Mouse (Mus musculus): Measurements from ENCODE around the gene Sox11. TPM values are rescaled to one million over a fixed set of nuclear protein-coding genes. Genes with fewer than 3 reads are reported as not detected.

Sox11 gene
- polyA plus RNA-seq, 1 experiment from 2014 or later: 52.6 TPM

DNA sequence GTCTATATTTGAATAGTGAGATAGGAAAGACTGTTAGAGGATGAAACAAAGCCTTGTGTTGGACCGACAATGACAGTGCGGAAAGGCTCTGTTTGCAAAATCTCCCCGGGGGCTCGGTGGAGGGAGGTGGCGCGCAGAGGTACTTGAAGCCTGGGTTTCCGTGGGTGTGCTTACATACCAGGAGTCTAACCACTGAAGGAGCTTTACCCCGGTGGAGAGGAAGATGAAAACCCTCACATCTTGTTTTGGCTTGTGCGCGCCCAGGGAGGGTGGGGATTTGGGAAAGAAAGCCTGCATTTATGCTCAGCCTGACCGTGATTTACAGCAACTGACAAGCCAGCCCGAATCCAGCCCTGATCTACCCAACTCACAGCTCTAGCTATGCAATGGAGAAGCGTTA is 31.7 kb downstream of the Sox11 start:
- no peak for TF ChIP-seq CTCF (IDR thresholded peaks at IDR 0.05; ENCODE audit: low read depth)
- Histone ChIP-seq H3K4me2 (peak overlapping the region; percentile 18; the same call in 1 of the 2 replicates), H3K4me3 (ENCODE audit: low read depth, low read length) (no peak overlapping the region), H3K27me3 (ENCODE audit: insufficient read depth, low read length) (no peaks in the 10 kb centered on the region), H3K4me1 (ENCODE audit: insufficient read depth) (peaks cover 13% of the 10 kb centered on the region), H3K9ac (no peak overlapping the region), H3K9me3 (ENCODE audit: low read depth, low read length) (no peaks in the 10 kb centered on the region), H3K27ac (ENCODE audit: low read depth) (0 out of 2 replicates have a peak overlapping the region, but pooled peaks have one; percentile 32), H3K36me3 (ENCODE audit: insufficient read depth) (no peaks in the 10 kb centered on the region)
- 46% methylated on average over 13 of the region's 13 CpGs for WGBS
- ATAC-seq (ENCODE audit: insufficient read depth) (peak; percentile 44; the same call in 1 of the 2 replicates), DNase-seq (peak; percentile 36)

DNA sequence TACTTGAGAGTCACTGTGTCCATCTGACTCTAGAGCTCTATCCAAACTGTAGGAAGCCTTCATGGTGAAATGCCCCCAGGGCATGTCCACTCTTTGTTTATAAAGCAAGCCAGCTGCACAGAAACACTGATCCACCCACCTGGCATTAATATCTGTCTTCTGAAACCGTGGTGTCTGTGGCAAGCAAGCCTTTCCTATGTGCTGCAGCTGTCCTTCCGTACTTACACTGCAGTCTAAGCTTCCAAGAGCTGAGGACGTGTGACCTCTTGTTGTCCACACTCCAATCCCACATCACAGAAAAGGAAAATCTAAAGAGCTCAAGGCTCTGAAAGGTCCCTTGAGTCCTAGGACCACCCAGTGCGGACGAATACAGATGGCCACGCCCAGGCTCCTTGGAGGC is 32.4 kb downstream of the Sox11 start:
- H3K27me3 ChIP-seq (ENCODE audit: insufficient read depth, low read length): no peaks in the 10 kb centered on the region
- 62% methylated on average over 6 of the region's 6 CpGs for whole genome bisulfite sequencing
- DNase-seq (no peak), ATAC-seq (ENCODE audit: insufficient read depth) (no peak)
- TF ChIP-seq CTCF (IDR thresholded peaks at IDR 0.05; ENCODE audit: low read depth): no peak
- H3K9ac ChIP-seq: no peak overlapping the region
- H3K27ac ChIP-seq (ENCODE audit: low read depth): no peak overlapping the region
- no peaks in the 10 kb centered on the region for H3K9me3 ChIP-seq (ENCODE audit: low read depth, low read length)
- H3K4me2 ChIP-seq: no peak overlapping the region
- H3K4me3 ChIP-seq (ENCODE audit: low read depth, low read length): no peak overlapping the region
- H3K36me3 ChIP-seq (ENCODE audit: insufficient read depth): no peaks in the 10 kb centered on the region
- H3K4me1 ChIP-seq (ENCODE audit: insufficient read depth): peaks cover 13% of the 10 kb centered on the region

DNA sequence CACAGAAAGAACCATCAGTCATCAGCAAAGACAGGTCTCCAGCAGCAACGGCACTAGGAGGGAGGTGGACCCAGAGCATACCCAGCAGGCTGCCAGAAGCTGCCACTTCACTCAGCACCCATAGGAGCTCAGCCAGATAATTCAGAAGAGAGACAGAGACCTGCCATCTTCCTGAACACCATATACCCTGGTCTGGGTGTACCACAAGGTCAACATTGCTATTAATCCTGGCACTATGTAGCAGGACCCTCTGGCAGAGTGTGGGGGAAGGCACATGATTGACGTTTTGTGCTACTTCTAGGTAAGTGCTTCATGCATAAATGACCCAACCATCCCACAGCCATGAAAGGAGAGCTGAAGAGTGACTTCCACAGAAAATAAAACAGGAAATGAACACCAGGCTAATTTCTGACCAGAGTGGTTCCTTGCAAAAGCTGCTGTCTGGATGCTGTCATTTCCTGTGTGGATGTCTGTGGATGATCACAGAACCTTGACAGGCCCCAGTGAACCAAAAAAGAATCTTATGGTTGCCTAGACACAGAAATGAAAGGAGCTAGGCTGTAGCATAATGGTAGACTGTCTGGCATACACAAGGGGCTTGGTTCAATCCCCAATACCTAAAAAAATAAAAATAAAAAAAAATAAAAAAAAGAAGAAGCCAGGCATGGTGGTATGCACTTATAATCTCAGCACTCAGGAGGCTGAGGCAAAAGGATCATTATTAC is 37.5 kb downstream of the Sox11 start:
- no peaks in the 10 kb centered on the region for H3K9me3 ChIP-seq (ENCODE audit: low read depth, low read length)
- no peak for ATAC-seq (ENCODE audit: insufficient read depth)

DNA sequence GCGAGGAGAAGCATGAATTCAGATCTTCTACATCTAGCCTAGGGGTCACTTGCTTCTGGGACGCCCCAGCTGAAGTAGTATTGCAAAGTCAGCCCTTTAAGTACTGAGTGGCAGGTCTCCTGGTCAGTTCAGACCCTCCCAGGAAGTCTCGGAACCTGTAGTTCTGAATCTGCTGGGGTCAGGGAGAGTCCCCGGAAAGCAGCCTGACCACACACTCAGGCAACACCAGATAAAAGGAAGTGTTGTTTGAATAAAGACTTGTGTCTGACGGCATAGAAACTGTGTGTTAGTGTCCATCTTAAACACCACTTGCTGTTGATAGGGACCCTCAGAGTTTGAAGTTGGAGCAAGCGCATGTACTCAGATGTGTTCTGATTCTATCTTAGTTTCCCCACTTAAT is 39.2 kb downstream of the Sox11 start:
- H3K27ac ChIP-seq (ENCODE audit: low read depth): no peak overlapping the region
- no peak overlapping the region for H3K4me3 ChIP-seq (ENCODE audit: low read depth, low read length)
- peaks cover 4% of the 10 kb centered on the region; the same call in 1 of the 2 replicates for H3K4me1 ChIP-seq (ENCODE audit: insufficient read depth)
- TF ChIP-seq CTCF (IDR thresholded peaks at IDR 0.05; ENCODE audit: low read depth): no peak
- H3K36me3 ChIP-seq (ENCODE audit: insufficient read depth): no peaks in the 10 kb centered on the region
- H3K9ac ChIP-seq: no peak overlapping the region
- peak; percentile 74 for ATAC-seq (ENCODE audit: insufficient read depth)
- H3K9me3 ChIP-seq (ENCODE audit: low read depth, low read length): no peaks in the 10 kb centered on the region
- no peak overlapping the region for H3K4me2 ChIP-seq
- peak; percentile 72 for DNase-seq
- WGBS: 17% methylated on average over 6 of the region's 6 CpGs
- no peaks in the 10 kb centered on the region for H3K27me3 ChIP-seq (ENCODE audit: insufficient read depth, low read length)

More for the DNA sequence above, 37.5 kb downstream of the Sox11 start:
- no peak overlapping the region for H3K4me2 ChIP-seq
- no peak overlapping the region for H3K4me3 ChIP-seq (ENCODE audit: low read depth, low read length)
- DNase-seq: no peak
- peaks cover 4% of the 10 kb centered on the region; the same call in 1 of the 2 replicates for H3K4me1 ChIP-seq (ENCODE audit: insufficient read depth)
- no peak for TF ChIP-seq CTCF (IDR thresholded peaks at IDR 0.05; ENCODE audit: low read depth)
- 14% methylated on average over 2 of the region's 2 CpGs for WGBS
- H3K27ac ChIP-seq (ENCODE audit: low read depth): no peak overlapping the region
- H3K9ac ChIP-seq: no peak overlapping the region
- H3K36me3 ChIP-seq (ENCODE audit: insufficient read depth): no peaks in the 10 kb centered on the region
- no peaks in the 10 kb centered on the region for H3K27me3 ChIP-seq (ENCODE audit: insufficient read depth, low read length)

DNA sequence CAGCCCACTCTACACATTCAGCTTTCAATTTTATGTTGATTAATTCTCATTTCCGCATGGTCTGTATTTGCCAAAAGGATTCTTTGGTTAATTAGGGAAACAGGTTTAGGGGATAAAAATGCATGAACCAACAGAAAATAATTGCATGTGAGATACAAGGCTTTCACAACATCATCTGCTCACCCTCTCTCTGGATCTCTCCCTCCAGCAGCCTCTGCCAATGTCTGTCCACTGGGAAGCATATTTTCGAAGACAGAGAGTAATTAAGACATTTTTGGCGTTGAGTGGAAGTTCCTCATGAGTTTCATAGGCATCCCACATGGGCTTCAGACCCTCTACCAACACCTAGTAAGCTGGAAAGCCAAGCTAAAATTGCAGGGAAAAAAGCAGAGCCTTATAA is 43.7 kb downstream of the Sox11 start:
- Histone ChIP-seq H3K9me3 (ENCODE audit: low read depth, low read length) (no peaks in the 10 kb centered on the region), H3K4me3 (ENCODE audit: low read depth, low read length) (no peak overlapping the region), H3K27me3 (ENCODE audit: insufficient read depth, low read length) (no peaks in the 10 kb centered on the region), H3K27ac (ENCODE audit: low read depth) (no peak overlapping the region), H3K9ac (no peak overlapping the region), H3K36me3 (ENCODE audit: insufficient read depth) (no peaks in the 10 kb centered on the region), H3K4me2 (no peak overlapping the region), H3K4me1 (ENCODE audit: insufficient read depth) (no peaks in the 10 kb centered on the region)
- ATAC-seq (ENCODE audit: insufficient read depth) (no peak), DNase-seq (no peak)
- 80% methylated on average over 3 of the region's 3 CpGs for WGBS
- no peak for TF ChIP-seq CTCF (IDR thresholded peaks at IDR 0.05; ENCODE audit: low read depth)

DNA sequence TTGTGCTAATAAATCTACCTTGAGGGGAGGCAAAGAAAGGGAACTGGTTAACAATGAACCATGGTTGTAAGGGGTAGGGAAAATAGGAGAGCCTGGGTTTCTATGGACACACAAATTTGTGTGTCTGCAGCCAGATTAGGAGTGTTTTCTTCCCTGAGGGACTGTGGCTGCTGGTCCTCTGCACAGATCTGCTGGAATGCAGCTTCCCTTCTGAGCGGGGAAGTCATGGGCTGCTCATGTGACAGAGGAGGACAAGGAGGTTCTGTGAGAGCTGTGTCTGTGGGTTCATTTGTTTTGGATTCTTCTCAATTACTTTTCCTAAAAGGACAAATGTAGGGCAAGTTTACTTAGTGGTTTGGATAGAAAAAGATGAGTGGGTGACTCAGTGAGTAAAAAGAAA is 48.2 kb downstream of the Sox11 start:
- H3K27ac ChIP-seq (ENCODE audit: low read depth): no peak overlapping the region
- H3K9ac ChIP-seq: no peak overlapping the region
- no peaks in the 10 kb centered on the region for H3K36me3 ChIP-seq (ENCODE audit: insufficient read depth)
- DNase-seq (peak; percentile 44), ATAC-seq (ENCODE audit: insufficient read depth) (peak; percentile 60; the same call in 1 of the 2 replicates)
- no peaks in the 10 kb centered on the region for H3K27me3 ChIP-seq (ENCODE audit: insufficient read depth, low read length)
- no peak for TF ChIP-seq CTCF (IDR thresholded peaks at IDR 0.05; ENCODE audit: low read depth)
- H3K4me3 ChIP-seq (ENCODE audit: low read depth, low read length): no peak overlapping the region
- no peak overlapping the region for H3K4me2 ChIP-seq
- 27% methylated on average over 1 of the region's 1 CpGs for WGBS
- no peaks in the 10 kb centered on the region for H3K4me1 ChIP-seq (ENCODE audit: insufficient read depth)
- no peaks in the 10 kb centered on the region for H3K9me3 ChIP-seq (ENCODE audit: low read depth, low read length)

DNA sequence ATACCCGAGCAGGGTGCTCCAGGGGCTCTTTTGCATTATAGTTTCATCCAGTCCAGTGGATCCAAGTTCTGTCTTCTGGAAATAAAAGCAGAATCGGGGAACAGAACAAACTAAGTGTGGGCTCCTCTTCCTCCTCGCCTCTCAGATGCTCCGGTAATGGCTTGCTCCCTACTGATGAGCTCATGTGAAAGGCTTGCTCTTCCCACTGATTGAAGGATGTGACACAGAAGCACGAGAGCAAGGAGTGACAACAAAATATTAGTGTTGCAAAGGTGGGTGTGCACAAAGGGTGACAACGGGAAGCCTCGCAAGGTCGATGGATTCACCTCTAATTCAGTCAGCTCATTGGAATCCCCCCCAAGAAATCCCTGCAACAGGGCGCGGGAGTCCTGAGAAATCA is 48.6 kb downstream of the Sox11 start:
- Histone ChIP-seq H3K27me3 (ENCODE audit: insufficient read depth, low read length) (no peaks in the 10 kb centered on the region), H3K9ac (no peak overlapping the region), H3K4me3 (ENCODE audit: low read depth, low read length) (no peak overlapping the region), H3K4me2 (no peak overlapping the region), H3K27ac (ENCODE audit: low read depth) (no peak overlapping the region), H3K36me3 (ENCODE audit: insufficient read depth) (no peaks in the 10 kb centered on the region), H3K9me3 (ENCODE audit: low read depth, low read length) (no peaks in the 10 kb centered on the region), H3K4me1 (ENCODE audit: insufficient read depth) (no peaks in the 10 kb centered on the region)
- no peak for DNase-seq
- ATAC-seq (ENCODE audit: insufficient read depth): no peak
- WGBS: 49% methylated on average over 10 of the region's 10 CpGs
- TF ChIP-seq CTCF (IDR thresholded peaks at IDR 0.05; ENCODE audit: low read depth): no peak

All from lung, embryonic 14.5 days (tissue).